Mouse (Mus musculus) kidney, postnatal 0 days (tissue): ENCODE results near the gene Hilpda. TPM values are rescaled to one million over a fixed set of nuclear protein-coding genes. Genes with fewer than 3 reads are reported as not detected.

ENCODE experiments used
- ATAC-seq: fragments of 200-750 bp; cut with Nextera tagmentation; replicated peaks from 2 replicates; pipeline ENCODE4 v1.8.0; 2017; ENCODE audit warnings: low read depth, moderate number of reproducible peaks, moderate TSS enrichment, moderate library complexity; ENCODE audit not compliant: low FRiP score
- DNase-seq: peaks from one replicate; pipeline ENCODE4 v3.0.0-alpha.2; 2016; ENCODE audit warnings: low spot score
- H3K27ac ChIP-seq: fragments of 300-500 bp; sonication (generic); 2 replicates; pipeline ENCODE4 v1.5.1; 2014; ENCODE audit warnings: mild to moderate bottlenecking
- H3K27me3 ChIP-seq: fragments of 300-500 bp; sonication (generic); 2 replicates; pipeline ENCODE4 v1.6.1; 2014; ENCODE audit warnings: low read length, mixed read lengths; ENCODE audit not compliant: insufficient read depth
- H3K36me3 ChIP-seq: fragments of 300-500 bp; sonication (generic); 2 replicates; pipeline ENCODE4 v1.6.1; 2014; ENCODE audit warnings: low read length, mixed read lengths; ENCODE audit not compliant: insufficient read depth
- H3K4me1 ChIP-seq: fragments of 300-500 bp; sonication (generic); replicated peaks from 2 replicates; pipeline ENCODE4 v1.6.1; 2014; ENCODE audit warnings: antibody characterized with exemption, low read length, mixed read lengths; ENCODE audit not compliant: insufficient read depth
- H3K4me2 ChIP-seq: fragments of 300-500 bp; sonication (generic); 2 replicates; pipeline ENCODE4 v1.6.1; 2014; ENCODE audit warnings: mild to moderate bottlenecking, low read length, moderate library complexity, mixed read lengths
- H3K4me3 ChIP-seq: fragments of 300-500 bp; sonication (generic); replicated peaks from 2 replicates; pipeline ENCODE4 v1.5.1; 2014; ENCODE audit warnings: low read depth, low read length
- H3K9ac ChIP-seq: fragments of 300-500 bp; sonication (generic); 2 replicates; pipeline ENCODE4 v1.6.1; 2014; ENCODE audit warnings: low read depth, low read length
- H3K9me3 ChIP-seq: fragments of 300-500 bp; sonication (generic); replicated peaks from 2 replicates; pipeline ENCODE4 v1.6.1; 2016; ENCODE audit warnings: low read length, inconsistent platforms, mixed read lengths
- CTCF ChIP-seq: IDR thresholded peaks from 2 replicates; pipeline ENCODE4 v1.5.1; 2016; ENCODE audit warnings: antibody characterized with exemption, low read depth, mild to moderate bottlenecking, moderate library complexity
- WGBS: fragments of 180-500 bp; shearing (Covaris S2); extraction: QIAGEN DNeasy Blood & Tissue Kit; methylation state at CpG from one replicate; pipeline ENCODE4 v1.1.7; 2014; 5-methylcytosine and 5-hydroxymethylcytosine counted together
- polyA plus RNA-seq: library from polyadenylated mRNA; unstranded; fragments of >200 nt; fragmentation: Nextera tagmentation; extraction: Ambion mirVana; gene quantifications from 2 replicates; pipeline ENCODE4 v1.2.1, GENCODE M21; 2015

Gene Hilpda
- polyA plus RNA-seq: 32.8 and 34.2 TPM in 2 replicates

GRCm38 (mm10) chr6:29272312-29273072 is at the start of gene Hilpda:
Hilpda (plus strand) TSS chr6:29272488.
- Histone ChIP-seq H3K4me1 (no peaks in the 10 kb centered on the region), H3K27ac (peak within 1 kb of the TSS; percentile 60), H3K9me3 (no peaks in the 10 kb centered on the region), H3K27me3 (no peaks in the 10 kb centered on the region), H3K4me3 (peak within 1 kb of the TSS; percentile 71), H3K9ac (peak within 1 kb of the TSS; percentile 83), H3K36me3 (0 out of 2 replicates have a peak, but pooled peaks cover 4% of the 10 kb centered on the region), H3K4me2 (peak within 1 kb of the TSS; percentile 81)
- peak; percentile 96 for DNase-seq
- ATAC-seq: peak; percentile 97
- no peak for TF ChIP-seq CTCF
- WGBS: under 1% methylated on average over 45 of the region's 46 CpGs

GRCm38 (mm10) chr6:29229265-29229913 is 42.9 kb upstream of the Hilpda start:
- Histone ChIP-seq H3K27me3 (no peaks in the 10 kb centered on the region), H3K36me3 (no peaks in the 10 kb centered on the region), H3K4me3 (no peak overlapping the region), H3K9me3 (no peaks in the 10 kb centered on the region), H3K27ac (no peak overlapping the region), H3K4me1 (no peaks in the 10 kb centered on the region), H3K4me2 (no peak overlapping the region), H3K9ac (no peak overlapping the region)
- no peak for TF ChIP-seq CTCF
- DNase-seq (no peak), ATAC-seq (no peak)
- WGBS: 87% methylated on average over 6 of the region's 6 CpGs

- WGBS: 69% methylated on average over 6 of the region's 6 CpGs
- no peak overlapping the region for H3K4me2 ChIP-seq
These were observed 41.9 kb upstream of the Hilpda start for GRCm38 (mm10) chr6:29230386-29230785.

GRCm38 (mm10) chr6:29231799-29232198 is 40.5 kb upstream of the Hilpda start:
- H3K4me2 ChIP-seq: no peak overlapping the region
- no peak overlapping the region for H3K4me3 ChIP-seq
- DNase-seq (no peak), ATAC-seq (no peak)
- no peak overlapping the region for H3K9ac ChIP-seq
- TF ChIP-seq CTCF: no peak
- WGBS: 69% methylated on average over 3 of the region's 3 CpGs
- H3K9me3 ChIP-seq: no peaks in the 10 kb centered on the region
- no peaks in the 10 kb centered on the region for H3K36me3 ChIP-seq
- H3K4me1 ChIP-seq: no peaks in the 10 kb centered on the region
- no peak overlapping the region for H3K27ac ChIP-seq
- H3K27me3 ChIP-seq: no peaks in the 10 kb centered on the region

More at GRCm38 (mm10) chr6:29230386-29230785, 41.9 kb upstream of the Hilpda start:
- no peak overlapping the region for H3K9ac ChIP-seq
- no peak overlapping the region for H3K4me3 ChIP-seq
- DNase-seq: no peak
- H3K4me1 ChIP-seq: no peaks in the 10 kb centered on the region
- no peaks in the 10 kb centered on the region for H3K36me3 ChIP-seq
- no peak for TF ChIP-seq CTCF
- no peaks in the 10 kb centered on the region for H3K27me3 ChIP-seq
- ATAC-seq: no peak
- no peak overlapping the region for H3K27ac ChIP-seq
- no peaks in the 10 kb centered on the region for H3K9me3 ChIP-seq

- WGBS: 54% methylated on average over 6 of the region's 6 CpGs
- H3K27ac ChIP-seq: no peak overlapping the region
- no peak for TF ChIP-seq CTCF
These were observed 40.0 kb upstream of the Hilpda start for GRCm38 (mm10) chr6:29232321-29232720.

GRCm38 (mm10) chr6:29233710-29234109 is 38.6 kb upstream of the Hilpda start:
- Histone ChIP-seq H3K4me3 (no peak overlapping the region), H3K27me3 (no peaks in the 10 kb centered on the region), H3K27ac (no peak overlapping the region), H3K9me3 (no peaks in the 10 kb centered on the region), H3K4me1 (no peaks in the 10 kb centered on the region), H3K9ac (no peak overlapping the region), H3K36me3 (no peaks in the 10 kb centered on the region), H3K4me2 (no peak overlapping the region)
- DNase-seq: no peak
- ATAC-seq: no peak
- no peak for TF ChIP-seq CTCF
- 72% methylated on average over 3 of the region's 3 CpGs for WGBS

More at GRCm38 (mm10) chr6:29232321-29232720, 40.0 kb upstream of the Hilpda start:
- H3K4me2 ChIP-seq: no peak overlapping the region
- no peaks in the 10 kb centered on the region for H3K36me3 ChIP-seq
- no peak overlapping the region for H3K9ac ChIP-seq
- no peaks in the 10 kb centered on the region for H3K4me1 ChIP-seq
- no peak overlapping the region for H3K4me3 ChIP-seq
- H3K9me3 ChIP-seq: no peaks in the 10 kb centered on the region
- H3K27me3 ChIP-seq: no peaks in the 10 kb centered on the region
- ATAC-seq: no peak
- DNase-seq: no peak
